Mouse (Mus musculus) left cerebral cortex, adult 9 months (tissue): ENCODE results near the gene Lrrc74a.

Source experiments
- DNase-seq, 2 experiments: peaks; one replicate each; pipeline ENCODE4 v3.0.0; 2022; ENCODE audit warnings: low spot score in 2 of 2

Gene Lrrc74a

DNA sequence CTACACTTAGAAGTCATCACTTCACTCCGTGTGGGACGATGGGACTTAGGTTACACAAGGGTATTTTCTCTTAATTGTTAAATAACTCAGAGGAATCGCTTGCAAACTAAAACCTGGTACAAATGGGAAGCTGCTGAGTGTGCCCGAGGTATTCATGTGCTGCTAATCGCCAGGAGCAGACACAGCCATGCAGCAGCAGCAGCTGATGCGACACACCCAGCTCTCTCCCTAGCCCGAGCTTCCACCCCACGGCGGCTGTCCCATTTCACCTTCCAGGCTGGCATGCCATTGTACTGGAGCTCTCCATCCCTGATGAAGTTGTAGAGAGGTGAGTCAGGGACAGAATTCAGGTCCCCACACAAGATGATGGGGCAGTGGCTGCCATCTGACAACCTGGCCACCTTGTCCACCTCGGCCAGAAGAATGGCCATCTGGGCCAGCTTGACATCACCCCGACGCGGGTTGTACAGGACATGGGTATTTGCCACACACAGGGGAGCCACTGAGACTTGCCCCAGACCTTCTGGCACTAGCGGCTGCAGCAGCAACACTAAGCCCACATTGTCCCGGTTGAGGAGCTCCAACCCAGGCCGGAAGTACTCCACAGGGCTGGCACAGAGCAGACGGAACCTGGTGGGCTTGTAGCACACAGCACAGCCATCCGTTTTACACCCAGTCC is 14.1 kb upstream of the Lrrc74a start:
- no peak for DNase-seq

DNA sequence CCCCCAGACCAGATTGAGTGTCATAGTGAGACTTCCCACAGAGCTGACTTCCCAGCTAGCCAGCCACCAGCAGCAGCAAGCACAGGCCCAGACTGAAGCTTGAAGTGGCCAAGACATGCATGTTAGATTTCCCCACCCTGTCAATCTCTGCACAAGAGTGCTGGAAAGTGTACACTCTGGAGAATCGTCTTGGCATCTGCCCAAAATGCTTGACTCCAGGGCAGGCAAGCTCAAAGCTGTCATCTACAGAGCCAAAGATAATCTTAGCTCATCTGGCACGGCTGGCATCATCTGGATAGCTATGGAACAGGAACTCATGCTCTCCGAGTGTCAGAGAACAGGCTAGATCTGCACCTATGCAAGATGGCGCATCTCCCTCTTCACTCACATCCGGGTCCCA is 12.7 kb upstream of the Lrrc74a start:
- no peak for DNase-seq

DNA sequence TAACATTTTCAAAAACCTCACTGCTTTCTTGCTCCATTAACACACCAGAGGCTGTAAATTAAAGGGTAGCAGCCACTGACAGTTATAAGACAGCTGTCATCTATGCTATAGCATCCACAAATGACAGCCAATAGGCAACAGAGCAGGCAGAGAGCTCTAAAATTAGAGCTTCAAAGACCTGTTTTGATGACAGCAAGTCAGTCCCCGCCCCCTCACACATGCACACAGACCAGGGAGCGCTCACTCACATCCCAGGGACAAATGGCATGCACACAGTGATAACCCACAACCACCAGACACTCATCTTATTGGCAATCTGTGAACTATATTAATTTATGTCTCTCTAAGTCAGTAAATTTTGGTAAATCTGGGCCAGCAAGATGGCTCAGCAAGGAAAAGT is 9.9 kb upstream of the Lrrc74a start:
- DNase-seq = no peak

DNA sequence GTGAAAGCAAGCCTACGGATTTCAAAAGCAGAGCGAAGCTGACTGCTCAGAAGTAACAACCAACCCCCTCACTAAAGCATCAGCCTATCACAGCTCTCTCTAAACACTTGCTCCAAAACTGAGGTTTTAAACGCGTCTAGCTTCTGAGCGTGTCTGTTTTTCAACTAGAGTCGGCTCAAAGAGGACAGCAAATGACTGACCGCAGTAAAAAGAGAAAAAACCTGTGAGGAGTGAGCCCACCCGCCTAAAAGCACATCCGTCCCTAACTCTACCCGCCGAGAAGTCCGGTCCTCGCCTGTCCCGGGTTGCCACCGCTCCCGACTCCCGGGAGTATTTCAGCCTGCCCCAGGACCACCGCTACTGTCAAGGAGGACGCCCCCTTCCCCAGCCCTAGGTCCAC is 8.5 kb upstream of the Lrrc74a start:
- no peak for DNase-seq

DNA sequence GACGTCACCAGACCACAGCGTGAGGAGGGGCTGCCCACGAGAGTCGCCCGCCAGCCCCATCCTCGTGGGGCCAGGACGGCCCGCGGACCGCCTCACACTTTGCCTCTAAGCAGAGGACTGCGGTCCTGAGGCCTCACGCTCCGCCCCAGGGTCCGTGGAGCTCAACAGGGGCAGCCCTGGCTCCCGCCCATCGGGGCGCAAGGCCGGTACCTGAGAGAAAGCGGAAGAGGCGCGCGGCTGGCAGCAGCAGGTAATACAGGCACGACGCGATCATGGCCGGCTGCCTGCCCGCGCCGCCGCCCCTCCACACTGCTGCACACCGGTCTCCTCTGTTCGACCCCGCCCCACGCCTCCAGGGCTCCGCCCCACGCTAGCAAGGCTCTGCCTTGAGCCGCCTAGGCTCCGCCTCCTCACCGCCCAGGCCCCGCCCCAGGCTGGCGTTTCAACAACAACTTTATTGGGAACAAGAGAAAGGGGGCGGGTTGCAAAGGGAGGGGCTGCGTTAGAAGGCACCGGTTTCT is 8.0 kb upstream of the Lrrc74a start, which contains the start of gene Angel1:
TSS of gene Angel1 (minus strand) at position 341 of the 521 bp plus-strand sequence.
- DNase-seq = peak; percentile 88 to 96

DNA sequence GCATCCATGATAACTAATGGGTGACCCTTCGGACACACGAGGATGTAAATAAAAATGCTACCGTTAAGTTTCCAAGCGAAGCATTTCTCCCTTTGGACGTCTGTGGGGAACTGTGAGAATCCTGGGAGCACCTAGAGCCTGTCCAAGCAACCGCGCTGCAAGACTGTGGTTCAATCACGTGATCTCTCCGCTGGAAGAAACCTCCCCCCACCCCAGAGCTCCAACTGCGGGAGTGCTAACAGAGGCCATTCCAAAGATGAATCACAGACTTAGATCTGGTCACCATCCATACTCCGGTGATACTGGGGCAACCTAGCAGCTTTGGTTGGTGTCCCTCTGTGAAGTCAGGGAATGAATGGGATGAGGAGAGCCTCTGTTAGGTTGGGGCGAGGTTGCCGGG is 26.9 kb downstream of the Lrrc74a start:
- DNase-seq = no peak

DNA sequence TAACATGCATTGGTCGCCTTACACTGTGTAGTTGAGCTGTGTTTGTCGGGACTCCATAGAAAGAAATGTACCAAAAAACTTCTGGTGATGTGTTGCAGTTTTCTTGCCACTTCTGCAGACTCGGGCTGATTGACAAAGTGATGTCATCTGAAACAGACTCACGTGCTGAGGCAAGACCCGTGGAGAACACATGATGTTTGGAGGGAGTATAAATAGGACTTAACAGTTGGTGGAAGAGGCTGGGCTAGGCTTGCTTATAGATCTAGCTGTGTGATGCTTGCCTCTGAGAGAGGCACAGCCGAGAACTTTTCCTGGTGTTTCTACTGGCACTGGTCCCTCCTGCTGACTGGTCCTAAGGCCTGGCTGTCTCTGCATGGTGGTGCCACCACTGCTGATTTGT is 29.9 kb downstream of the Lrrc74a start:
- DNase-seq = no peak

DNA sequence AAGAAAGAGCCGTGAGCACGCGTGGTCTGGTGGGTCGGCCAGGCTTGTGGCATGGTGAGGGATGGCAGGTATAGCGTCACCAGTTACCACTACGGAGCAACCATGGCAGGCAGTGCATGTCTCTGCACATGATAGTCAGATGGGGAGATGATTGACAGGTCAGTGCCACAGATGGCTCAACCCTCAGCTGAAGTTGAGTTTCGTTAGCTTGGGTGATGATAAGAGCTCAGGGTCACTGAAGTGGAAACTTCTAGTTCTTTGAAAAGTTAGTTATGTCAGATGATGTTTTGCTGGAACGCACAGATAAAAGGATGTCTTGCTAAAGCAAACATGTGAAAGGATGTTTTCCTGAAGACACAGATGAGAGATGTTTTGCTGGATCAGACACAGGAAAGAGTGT is 32.3 kb downstream of the Lrrc74a start:
- DNase-seq = no peak

DNA sequence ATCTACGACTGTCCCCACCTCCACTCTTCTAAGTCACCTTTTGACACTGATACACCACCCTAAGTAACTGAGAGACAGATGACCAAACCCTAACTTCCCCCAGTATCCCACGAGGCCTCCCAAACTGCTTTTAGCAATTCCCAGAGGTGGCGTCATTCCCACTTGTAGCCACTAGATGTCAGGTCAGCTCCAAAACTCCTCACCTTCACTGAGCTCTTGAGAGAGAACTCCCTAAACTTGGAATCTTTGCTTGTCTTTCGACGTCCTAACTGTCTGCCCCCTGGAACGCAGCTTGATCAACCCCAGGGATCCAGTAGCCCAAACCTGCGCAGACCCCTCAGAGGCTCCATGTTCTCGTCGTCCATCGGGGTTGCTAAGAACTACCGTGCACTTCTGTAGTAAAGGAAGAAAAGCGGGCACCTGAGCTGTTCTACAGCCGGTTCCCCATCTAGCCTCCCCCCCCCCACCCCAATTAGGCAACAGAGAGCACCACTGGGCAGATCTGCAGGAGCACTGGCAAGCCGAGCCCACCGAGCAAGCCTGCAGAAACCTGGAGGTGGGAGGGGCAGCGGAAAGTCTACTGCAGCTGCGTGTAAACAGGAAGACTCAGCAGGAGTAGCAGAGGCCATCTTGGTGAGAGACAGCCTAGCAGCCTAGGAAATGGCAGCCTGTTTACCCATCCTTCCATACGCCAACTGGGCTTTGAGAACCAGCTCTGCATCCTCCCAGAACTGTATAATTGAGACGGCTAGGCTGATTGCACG is 33.9 kb downstream of the Lrrc74a start:
- DNase-seq = peak in 1 of 2 experiments; percentile 68

DNA sequence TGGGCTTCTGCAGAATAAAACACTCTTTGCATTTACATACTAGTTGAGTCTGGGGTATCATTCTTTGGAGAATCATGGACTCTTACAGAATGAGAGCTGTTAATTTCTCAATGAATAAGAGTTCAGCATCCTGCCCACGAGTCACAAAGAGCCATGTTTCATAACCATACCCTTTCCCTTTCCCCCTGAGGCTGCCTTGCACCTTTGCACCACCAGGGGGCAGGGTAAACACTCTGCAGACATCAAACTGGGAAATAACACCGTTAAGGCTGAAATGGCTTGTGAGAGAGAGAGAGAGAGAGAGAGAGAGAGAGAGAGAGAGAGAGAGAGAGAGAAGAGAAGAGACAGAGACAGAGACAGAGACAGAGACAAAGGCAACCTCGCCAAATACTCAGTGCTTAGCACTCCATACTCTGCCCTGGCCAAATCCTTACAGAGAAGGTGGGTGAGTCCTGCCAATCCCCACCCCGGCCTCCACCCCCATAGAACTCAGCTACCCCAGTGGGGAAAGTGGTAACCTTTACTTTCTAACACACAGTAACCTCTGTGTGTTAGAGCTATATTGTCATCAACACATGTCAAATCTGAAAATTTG is 34.9 kb downstream of the Lrrc74a start:
- peak in 1 of 2 experiments; percentile 93 for DNase-seq

DNA sequence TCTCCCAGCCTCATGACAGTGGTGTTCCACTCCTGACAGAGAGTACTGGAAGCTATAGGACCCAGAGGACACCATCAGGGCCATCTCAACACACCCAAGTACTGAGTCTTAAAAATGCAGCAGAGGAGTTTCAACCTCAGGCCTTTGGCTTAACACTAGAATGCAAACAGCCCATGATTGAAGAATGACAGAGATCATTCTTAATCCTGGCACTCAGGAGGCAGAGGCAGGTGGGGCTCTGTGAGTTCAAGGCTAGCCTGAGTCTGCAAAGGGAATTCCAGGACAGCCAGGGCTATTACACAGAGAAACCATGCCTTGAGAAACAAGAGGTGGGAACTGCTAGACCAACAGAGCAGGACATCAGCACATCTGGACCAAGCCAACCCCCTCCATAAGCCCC is 35.6 kb downstream of the Lrrc74a start:
- no peak for DNase-seq

DNA sequence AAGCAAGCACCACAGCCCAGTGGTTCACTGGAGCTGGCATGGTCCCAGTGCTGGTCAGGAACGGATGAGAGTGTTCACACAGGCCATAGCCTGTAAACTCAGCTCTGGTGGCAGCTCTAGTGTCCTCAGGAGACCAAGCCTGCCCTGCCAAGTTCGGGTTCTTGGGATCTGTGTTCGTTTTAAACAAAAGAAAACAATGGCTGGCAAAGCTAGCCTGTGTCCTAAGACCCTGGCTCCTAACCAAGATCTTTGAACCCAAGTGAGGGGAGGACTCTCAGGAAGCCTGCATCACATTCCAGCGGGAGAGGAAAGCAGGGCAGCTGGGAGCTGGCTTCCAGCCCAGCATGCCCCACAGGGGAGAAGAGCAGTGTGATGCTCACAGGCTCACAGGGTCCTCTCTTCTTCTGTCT is 36.1 kb downstream of the Lrrc74a start:
- peak in 1 of 2 experiments; percentile 49 for DNase-seq

DNA sequence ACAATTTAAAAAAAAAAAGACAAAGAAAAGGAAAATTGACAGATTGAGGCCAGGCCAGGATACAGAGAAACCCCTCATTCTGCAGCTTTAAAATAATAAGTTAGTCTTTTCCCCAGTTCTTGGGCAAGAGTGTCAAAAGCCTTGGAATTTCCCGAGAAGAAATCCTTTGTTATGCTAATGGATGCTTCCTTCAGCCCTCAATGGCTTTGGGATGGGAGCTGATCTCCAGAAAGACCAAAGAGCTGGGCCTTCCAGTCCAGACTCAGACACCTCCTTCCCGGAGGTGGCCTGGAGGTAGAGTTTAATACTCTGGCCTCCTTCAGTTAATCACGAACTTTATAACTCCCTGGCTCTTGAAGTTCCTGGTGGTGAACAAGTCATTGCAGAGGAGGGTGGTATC is 36.8 kb downstream of the Lrrc74a start:
- DNase-seq = no peak

DNA sequence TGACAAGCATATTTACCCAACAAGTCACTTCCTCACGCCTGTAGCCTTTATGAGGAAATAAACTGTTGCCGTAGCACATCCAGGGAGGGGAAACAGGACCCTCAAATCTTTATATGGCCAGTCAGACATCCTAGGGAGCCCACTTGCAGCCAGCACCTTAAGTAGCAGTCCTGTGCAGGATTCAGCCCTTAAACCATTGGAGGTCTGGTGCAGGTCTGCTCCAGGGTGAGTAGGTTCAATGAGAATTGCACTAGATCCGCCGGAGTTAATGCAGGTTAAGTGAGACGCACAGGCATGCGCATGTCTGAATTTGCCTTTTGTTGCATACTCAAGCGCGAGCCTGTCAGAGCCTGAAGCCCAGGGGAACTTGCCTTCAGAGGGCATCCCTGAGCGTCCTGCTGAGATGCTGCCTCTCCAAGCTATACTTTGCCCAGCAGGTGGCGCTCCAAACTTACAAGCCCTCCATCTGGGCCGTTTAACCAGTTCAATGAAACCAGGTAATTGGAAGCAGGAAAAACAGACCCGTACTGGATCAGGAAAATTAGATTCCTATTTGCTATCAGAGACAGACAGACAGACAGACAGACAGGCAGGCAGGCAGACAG is 37.8 kb downstream of the Lrrc74a start:
- peak; percentile 77 to 96 for DNase-seq

DNA sequence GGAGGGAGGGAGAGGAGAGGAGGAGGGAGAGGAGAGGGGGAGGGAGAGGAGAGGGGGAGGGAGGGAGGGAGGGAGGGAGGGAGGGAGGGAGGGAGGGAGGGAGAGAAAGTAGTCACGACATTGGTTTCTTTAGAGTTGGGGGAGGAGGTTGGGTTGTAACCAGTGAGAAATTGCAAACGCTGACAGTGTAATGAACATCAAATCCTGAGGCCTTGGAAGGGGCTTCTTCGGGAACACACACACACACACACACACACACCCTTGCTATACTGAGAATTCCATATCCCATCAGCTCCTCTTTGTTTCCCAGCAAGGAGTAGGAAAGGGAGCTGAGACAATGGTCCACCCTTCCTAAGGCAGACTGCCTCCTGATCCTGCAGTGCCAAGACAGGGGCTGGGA is 38.4 kb downstream of the Lrrc74a start:
- DNase-seq = no peak

DNA sequence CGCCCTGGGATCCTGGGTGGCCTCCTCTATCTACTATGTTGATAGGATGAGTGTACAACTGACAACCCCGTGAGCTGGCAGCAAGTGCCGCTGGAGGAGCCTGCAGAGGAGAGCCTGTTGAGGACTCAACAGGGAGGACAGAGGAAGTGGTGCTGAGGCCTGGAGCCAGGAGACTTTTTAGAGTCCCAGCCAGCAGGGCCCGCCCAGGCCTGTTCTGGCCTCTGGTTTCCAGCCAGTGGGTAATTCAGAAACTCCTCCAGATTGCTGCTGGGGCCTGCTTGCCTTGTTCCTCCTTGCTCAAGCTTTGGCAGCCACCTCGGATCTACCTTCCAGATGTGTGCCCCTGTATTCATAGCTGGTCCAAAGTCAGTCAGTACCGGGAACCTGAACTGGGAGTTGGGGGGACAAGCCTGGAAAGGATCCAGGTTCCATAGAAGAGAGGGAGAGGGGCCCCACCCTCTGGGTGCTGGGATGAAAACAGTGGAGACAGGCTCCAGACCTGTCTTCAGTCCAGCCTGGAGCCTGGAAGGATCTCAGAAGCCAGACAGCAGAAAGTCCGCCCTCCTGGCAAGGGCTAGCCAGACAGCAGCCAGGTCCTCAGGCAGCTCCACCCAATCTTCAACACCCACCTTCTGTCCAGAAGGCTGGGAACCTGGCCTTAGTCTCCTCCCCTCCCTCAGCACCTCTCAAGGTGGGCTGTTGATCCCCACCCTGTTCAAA is 41.6 kb downstream of the Lrrc74a start:
- no peak for DNase-seq

DNA sequence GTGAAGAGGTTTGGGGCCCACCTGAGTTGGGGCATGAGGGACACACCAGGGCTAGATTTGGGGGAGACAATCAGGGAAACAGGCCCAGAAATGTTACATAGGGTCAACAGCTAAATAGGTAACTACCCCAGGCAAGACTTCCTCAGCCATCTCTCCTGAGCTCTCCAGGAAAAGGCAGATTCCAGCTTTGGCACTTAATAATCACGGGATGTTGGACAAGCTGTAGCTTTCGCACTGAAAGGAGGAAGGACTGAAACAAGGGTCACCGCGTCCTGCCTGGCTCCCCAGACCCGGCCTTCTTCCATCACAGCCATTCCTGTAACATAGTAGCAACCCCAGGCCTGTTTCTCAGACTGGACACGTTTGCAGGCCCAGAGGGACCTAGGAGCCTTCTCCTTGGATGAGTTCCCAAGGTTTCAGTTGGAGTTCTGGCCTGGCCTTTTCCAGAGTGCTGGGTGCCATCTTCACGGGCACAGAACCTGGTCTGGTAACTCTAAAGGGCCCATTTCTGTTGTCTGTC is 42.2 kb downstream of the Lrrc74a start:
- no peak for DNase-seq

DNA sequence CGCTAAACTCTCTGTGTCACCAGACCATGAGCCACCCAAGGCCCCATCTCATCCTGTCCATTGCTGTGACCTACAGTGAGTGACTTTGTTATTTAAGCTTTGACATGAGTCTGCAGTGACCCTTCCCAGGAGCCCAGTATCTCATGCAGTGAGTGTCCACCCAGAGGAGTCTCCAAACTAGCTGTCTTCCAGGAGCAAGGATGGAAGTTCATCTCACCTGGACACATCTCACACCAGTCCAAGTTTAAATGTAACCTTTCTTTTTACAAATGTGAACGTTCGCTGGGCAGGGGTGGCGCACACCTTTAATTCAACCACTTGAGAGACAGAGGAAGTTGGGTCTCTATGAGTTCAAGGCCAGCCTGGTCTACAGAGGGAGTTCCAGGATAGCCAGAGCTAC is 44.4 kb downstream of the Lrrc74a start:
- DNase-seq = no peak

DNA sequence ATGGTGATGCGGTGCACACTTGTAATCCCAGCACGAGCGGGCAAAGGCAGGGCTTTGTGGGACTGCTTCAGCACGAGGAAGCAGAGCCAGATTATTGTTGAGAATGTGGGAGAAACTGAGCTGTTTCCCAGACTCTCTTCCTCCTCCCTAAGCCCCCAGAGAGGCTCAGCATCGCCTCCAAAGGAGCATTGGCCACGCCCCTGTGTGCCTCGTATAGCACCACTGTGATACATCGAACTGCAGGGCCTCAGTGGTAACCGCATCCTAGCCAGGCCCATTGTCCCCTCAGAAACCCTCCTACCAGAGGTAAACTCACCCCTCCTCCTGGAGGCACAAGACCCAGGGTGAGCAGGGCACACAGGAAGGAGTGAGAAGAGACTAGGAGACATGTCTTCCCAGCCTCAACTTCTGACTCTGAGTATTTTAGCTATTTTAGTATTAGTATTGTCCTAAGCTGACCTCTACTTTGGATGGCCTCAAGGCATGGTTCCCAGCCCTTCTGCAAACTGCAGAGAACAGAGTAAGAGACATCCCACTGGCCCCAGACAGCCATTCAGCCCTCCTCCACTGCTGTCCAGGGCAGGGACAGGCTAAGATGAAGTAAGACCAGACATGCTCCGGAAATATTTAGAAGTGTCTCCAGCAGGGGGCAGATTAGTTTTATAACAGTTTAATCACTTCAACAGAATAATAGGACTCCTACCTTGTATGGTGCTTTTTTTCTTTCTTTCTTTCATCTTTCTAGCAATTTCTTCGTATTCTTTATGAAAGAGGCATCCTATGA is 45.2 kb downstream of the Lrrc74a start:
- no peak for DNase-seq

DNA sequence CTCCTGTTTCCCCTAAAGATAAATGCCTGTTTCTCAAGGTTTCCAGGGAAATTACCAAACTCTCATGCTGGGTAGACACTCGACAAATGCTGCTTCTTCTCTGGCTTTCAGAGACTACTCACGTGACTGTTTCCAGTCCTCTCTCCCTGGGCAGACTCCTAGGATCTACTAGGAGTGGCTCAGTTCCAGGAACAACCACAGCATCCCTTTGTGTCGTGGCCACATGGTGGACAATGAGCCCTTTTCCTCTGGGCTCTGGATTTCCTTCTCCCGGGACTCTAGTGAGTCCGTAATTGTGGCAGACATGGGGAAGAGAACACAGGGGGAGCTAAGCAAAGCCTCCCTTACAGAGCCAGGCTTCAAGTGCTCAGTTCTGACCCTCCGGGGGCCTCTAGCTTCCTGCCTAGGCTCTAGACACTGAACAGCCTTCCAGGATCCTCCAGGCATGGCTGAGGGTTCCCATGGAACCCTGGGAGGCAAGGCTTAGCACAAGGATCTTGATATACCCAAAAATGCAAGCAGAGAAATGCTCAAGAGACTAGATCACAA is 47.6 kb downstream of the Lrrc74a start:
- no peak for DNase-seq
